Mouse (Mus musculus) adrenal gland, adult (tissue): ENCODE measurements around the gene Gm14496.
"Not testable (repeated sequence)": the region's sequence is repeated elsewhere in the genome, so short reads cannot be mapped to it uniquely, and the experiment has no call there.

Source experiments
- DNase-seq, 2 experiments: peaks; one replicate each; pipeline ENCODE4 v3.0.0; 2022 to 2023; ENCODE audit warnings: low spot score in 1 of 2; ENCODE audit not compliant: inconsistent age in 2 of 2

The Gm14496 gene

GRCm38 (mm10) chr2:181990829-181991228 is at the start of gene Gm14496:
Gene Gm14496, plus strand, starts transcription at chr2:181991129.
- DNase-seq: no peak

- not testable (repeated sequence) for DNase-seq
These were observed 37.9 kb upstream of the Gm14496 start for GRCm38 (mm10) chr2:181952747-181953680.

- no peak for DNase-seq
These were observed 22.5 kb upstream of the Gm14496 start for GRCm38 (mm10) chr2:181968395-181968794.

- no peak for DNase-seq
These were observed 21.7 kb upstream of the Gm14496 start for GRCm38 (mm10) chr2:181969187-181969586.

GRCm38 (mm10) chr2:181981969-181982368 is 9.0 kb upstream of the Gm14496 start:
- DNase-seq: not testable (repeated sequence)
